Mouse (Mus musculus): ENCODE measurements around the gene Tbl1x. TPM values are rescaled to one million over a fixed set of nuclear protein-coding genes. Genes with fewer than 3 reads are reported as not detected.

Tbl1x gene
- 82.8 and 83.0 TPM in 2 replicates for polyA plus RNA-seq (2014; fragmentation: Nextera tagmentation; extraction: Ambion mirVana)

GRCm38 (mm10) chrX:77510371-77511300, at the start of gene Tbl1x:
Gene Tbl1x (plus strand): TSS chrX:77511013.
- peak; percentile 31 for TF ChIP-seq CTCF (IDR thresholded peaks at IDR 0.05; ENCODE audit: low read depth)
- peak; percentile 84 for ATAC-seq (ENCODE audit: insufficient read depth)
- peak within 1 kb of the TSS; percentile 96 for H3K27ac ChIP-seq (ENCODE audit: low read depth)
- H3K9ac ChIP-seq, result peak within 1 kb of the TSS; percentile 83
- DNase-seq, result peak; percentile 90
- H3K9me3 ChIP-seq (ENCODE audit: low read depth, low read length), result no peaks in the 10 kb centered on the region
- 16% methylated on average over 57 of the region's 76 CpGs for WGBS
- H3K4me1 ChIP-seq (ENCODE audit: insufficient read depth), result 0 out of 2 replicates have a peak, but pooled peaks cover 3% of the 10 kb centered on the region
- H3K4me2 ChIP-seq, result peak within 1 kb of the TSS; percentile 70
- peak within 1 kb of the TSS; percentile 61 for H3K4me3 ChIP-seq (ENCODE audit: low read depth, low read length)
- no peaks in the 10 kb centered on the region for H3K27me3 ChIP-seq (ENCODE audit: insufficient read depth, low read length)
- no peaks in the 10 kb centered on the region for H3K36me3 ChIP-seq (ENCODE audit: insufficient read depth)

GRCm38 (mm10) chrX:77469216-77469615, 41.6 kb upstream of the Tbl1x start:
- WGBS, result 42% methylated on average over 1 of the region's 1 CpGs
- H3K36me3 ChIP-seq (ENCODE audit: insufficient read depth), result no peaks in the 10 kb centered on the region
- H3K4me3 ChIP-seq (ENCODE audit: low read depth, low read length), result no peak overlapping the region
- H3K27me3 ChIP-seq (ENCODE audit: insufficient read depth, low read length), result no peaks in the 10 kb centered on the region
- ATAC-seq (ENCODE audit: insufficient read depth) (no peak), DNase-seq (peak; percentile 52)
- H3K9ac ChIP-seq, result no peak overlapping the region
- no peak for TF ChIP-seq CTCF (IDR thresholded peaks at IDR 0.05; ENCODE audit: low read depth)
- H3K9me3 ChIP-seq (ENCODE audit: low read depth, low read length), result no peaks in the 10 kb centered on the region
- no peaks in the 10 kb centered on the region for H3K4me1 ChIP-seq (ENCODE audit: insufficient read depth)
- no peak overlapping the region for H3K27ac ChIP-seq (ENCODE audit: low read depth)
- no peak overlapping the region for H3K4me2 ChIP-seq

- Histone ChIP-seq H3K9me3 (ENCODE audit: low read depth, low read length) (no peaks in the 10 kb centered on the region), H3K4me3 (ENCODE audit: low read depth, low read length) (no peak overlapping the region), H3K27ac (ENCODE audit: low read depth) (no peak overlapping the region), H3K4me1 (ENCODE audit: insufficient read depth) (no peaks in the 10 kb centered on the region), H3K4me2 (no peak overlapping the region), H3K36me3 (ENCODE audit: insufficient read depth) (no peaks in the 10 kb centered on the region), H3K27me3 (ENCODE audit: insufficient read depth, low read length) (no peaks in the 10 kb centered on the region), H3K9ac (no peak overlapping the region)
- ATAC-seq (ENCODE audit: insufficient read depth) (no peak), DNase-seq (peak; percentile 37)
- no peak for TF ChIP-seq CTCF (IDR thresholded peaks at IDR 0.05; ENCODE audit: low read depth)
- WGBS, result 44% methylated on average over 1 of the region's 1 CpGs
These were observed 38.0 kb upstream of the Tbl1x start for GRCm38 (mm10) chrX:77472858-77473257.

- no peaks in the 10 kb centered on the region for H3K27me3 ChIP-seq (ENCODE audit: insufficient read depth, low read length)
- WGBS, result 48% methylated on average over 1 of the region's 1 CpGs
These were observed 37.3 kb upstream of the Tbl1x start for GRCm38 (mm10) chrX:77473511-77473910.

DNA sequence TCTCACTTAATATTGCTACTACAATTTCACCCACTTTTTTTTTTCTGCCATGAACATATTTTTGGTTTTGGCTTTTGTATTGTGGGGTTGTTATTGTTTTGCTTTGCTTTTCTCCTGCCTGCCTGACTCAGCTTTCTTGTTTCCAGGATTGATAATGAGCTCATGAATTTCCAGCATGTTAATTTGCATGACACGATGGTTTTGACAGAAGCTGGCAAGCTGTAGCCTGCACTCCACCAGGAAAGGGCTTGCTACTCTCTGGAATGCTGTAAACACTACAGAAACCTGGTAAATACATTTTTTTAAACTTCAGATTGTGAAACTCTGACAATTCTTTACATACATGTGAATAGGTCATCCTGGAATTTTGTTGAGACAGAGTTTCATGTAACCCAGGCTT, 36.3 kb upstream of the Tbl1x start:
- no peaks in the 10 kb centered on the region for H3K9me3 ChIP-seq (ENCODE audit: low read depth, low read length)
- no peaks in the 10 kb centered on the region for H3K4me1 ChIP-seq (ENCODE audit: insufficient read depth)
- no peak overlapping the region for H3K27ac ChIP-seq (ENCODE audit: low read depth)
- H3K36me3 ChIP-seq (ENCODE audit: insufficient read depth), result no peaks in the 10 kb centered on the region
- no peak for TF ChIP-seq CTCF (IDR thresholded peaks at IDR 0.05; ENCODE audit: low read depth)
- H3K4me2 ChIP-seq, result no peak overlapping the region
- no peak overlapping the region for H3K9ac ChIP-seq
- DNase-seq (no peak), ATAC-seq (ENCODE audit: insufficient read depth) (no peak)
- 10% methylated on average over 1 of the region's 1 CpGs for WGBS
- H3K27me3 ChIP-seq (ENCODE audit: insufficient read depth, low read length), result no peaks in the 10 kb centered on the region
- no peak overlapping the region for H3K4me3 ChIP-seq (ENCODE audit: low read depth, low read length)

More at GRCm38 (mm10) chrX:77473511-77473910, 37.3 kb upstream of the Tbl1x start:
- ATAC-seq (ENCODE audit: insufficient read depth) (no peak), DNase-seq (no peak)
- Histone ChIP-seq H3K4me3 (ENCODE audit: low read depth, low read length) (no peak overlapping the region), H3K4me1 (ENCODE audit: insufficient read depth) (no peaks in the 10 kb centered on the region), H3K9me3 (ENCODE audit: low read depth, low read length) (no peaks in the 10 kb centered on the region), H3K4me2 (no peak overlapping the region), H3K27ac (ENCODE audit: low read depth) (no peak overlapping the region), H3K9ac (no peak overlapping the region), H3K36me3 (ENCODE audit: insufficient read depth) (no peaks in the 10 kb centered on the region)
- TF ChIP-seq CTCF (IDR thresholded peaks at IDR 0.05; ENCODE audit: low read depth), result no peak

GRCm38 (mm10) chrX:77477526-77477925, 33.3 kb upstream of the Tbl1x start:
- H3K36me3 ChIP-seq (ENCODE audit: insufficient read depth), result no peaks in the 10 kb centered on the region
- no peak overlapping the region for H3K9ac ChIP-seq
- no peaks in the 10 kb centered on the region for H3K9me3 ChIP-seq (ENCODE audit: low read depth, low read length)
- ATAC-seq (ENCODE audit: insufficient read depth) (no peak), DNase-seq (no peak)
- no peaks in the 10 kb centered on the region for H3K4me1 ChIP-seq (ENCODE audit: insufficient read depth)
- 71% methylated on average over 2 of the region's 2 CpGs for WGBS
- H3K4me3 ChIP-seq (ENCODE audit: low read depth, low read length), result no peak overlapping the region
- no peak overlapping the region for H3K4me2 ChIP-seq
- no peaks in the 10 kb centered on the region for H3K27me3 ChIP-seq (ENCODE audit: insufficient read depth, low read length)
- no peak for TF ChIP-seq CTCF (IDR thresholded peaks at IDR 0.05; ENCODE audit: low read depth)
- no peak overlapping the region for H3K27ac ChIP-seq (ENCODE audit: low read depth)
